Mouse (Mus musculus) small intestine, adult 2 months (tissue): Measurements from ENCODE around the gene Olfr1423.

ENCODE experiments used
- CTCF ChIP-seq: fragments of 200-500 bp; IDR thresholded peaks from 2 replicates; pipeline ENCODE4 v1.5.1; 2012; ENCODE audit warnings: low read depth, mild to moderate bottlenecking, control low read depth, inconsistent platforms, low read length, moderate library complexity, mixed read lengths; ENCODE audit not compliant: insufficient replicate concordance, insufficient read length; ENCODE audit errors: extremely low read depth
- POLR2A ChIP-seq: fragments of 200-500 bp; IDR thresholded peaks from 2 replicates; pipeline ENCODE4 v1.6.1; 2012; ENCODE audit warnings: low read depth, mild to moderate bottlenecking, control low read depth, inconsistent platforms, low read length, moderate library complexity

DNA sequence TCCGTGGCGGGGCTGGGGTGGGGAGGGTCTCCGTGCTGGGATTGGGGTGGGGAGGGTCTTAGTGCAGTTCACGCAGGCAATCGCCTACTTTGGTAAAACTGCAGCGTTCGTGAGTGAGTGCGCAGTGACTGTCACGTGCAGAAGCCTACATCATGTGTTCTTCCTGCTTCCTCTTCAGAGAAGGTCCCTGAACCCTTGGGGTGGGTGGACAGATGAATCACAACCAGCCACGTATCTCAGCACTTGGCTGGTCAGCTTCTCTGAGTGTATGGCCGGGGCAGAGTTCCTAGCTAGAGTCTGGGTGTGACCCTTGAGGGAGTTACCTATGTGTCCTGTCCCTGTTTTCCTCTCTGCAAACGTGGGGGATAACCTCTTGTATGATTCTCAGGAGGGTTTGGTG lies 27.9 kb downstream of the Olfr1423 start:
- TF ChIP-seq CTCF (no peak), POLR2A (peak; percentile 52; the same call in 1 of the 2 replicates)
